Mouse (Mus musculus): ENCODE results near the gene Sbk2. TPM values are rescaled to one million over a fixed set of nuclear protein-coding genes. Genes with fewer than 3 reads are reported as not detected.

Sbk2 gene
- polyA plus RNA-seq, 1 experiment from 2014 or later: 0.08 TPM

DNA sequence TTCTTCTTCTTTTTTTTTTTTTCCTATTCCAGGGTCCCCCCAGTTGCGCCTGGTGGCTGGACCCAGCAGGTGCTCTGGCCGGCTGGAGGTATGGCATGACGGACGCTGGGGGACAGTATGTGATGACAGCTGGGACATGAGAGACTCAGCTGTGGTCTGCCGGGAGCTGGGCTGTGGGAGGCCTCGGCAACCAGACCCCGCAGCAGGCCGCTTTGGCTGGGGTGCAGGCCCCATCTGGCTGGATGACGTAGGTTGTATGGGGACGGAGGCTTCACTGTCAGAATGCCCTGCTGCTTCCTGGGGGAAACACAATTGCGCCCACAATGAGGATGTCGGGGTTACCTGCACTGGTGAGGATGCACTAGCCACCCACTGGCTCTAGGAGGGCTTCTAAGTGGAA is 31.1 kb downstream of the Sbk2 start:
- no peaks in the 10 kb centered on the region for H3K4me1 ChIP-seq (ENCODE audit: control insufficient read depth, insufficient read depth, low read length)
- DNase-seq (ENCODE audit: low spot score) (no peak), ATAC-seq (ENCODE audit: insufficient number of reproducible peaks, low FRiP score, low TSS enrichment, low read depth) (no peak)
- 68% methylated on average over 12 of the region's 12 CpGs for WGBS
- no peak overlapping the region for H3K4me3 ChIP-seq (ENCODE audit: low read depth, low read length)
- no peaks in the 10 kb centered on the region for H3K27me3 ChIP-seq (ENCODE audit: control insufficient read depth, insufficient read depth, low read length)
- no peak overlapping the region for H3K27ac ChIP-seq (replicated peaks; ENCODE audit: low read depth, low read length)
- H3K4me2 ChIP-seq (ENCODE audit: low read depth, severe bottlenecking): no peak overlapping the region
- H3K9ac ChIP-seq (ENCODE audit: low read length): no peak overlapping the region
- H3K36me3 ChIP-seq (ENCODE audit: control insufficient read depth, insufficient read depth, low read length): no peaks in the 10 kb centered on the region
- H3K9me3 ChIP-seq (ENCODE audit: control insufficient read depth, low read length): no peaks in the 10 kb centered on the region; the same call in 1 of the 2 replicates

DNA sequence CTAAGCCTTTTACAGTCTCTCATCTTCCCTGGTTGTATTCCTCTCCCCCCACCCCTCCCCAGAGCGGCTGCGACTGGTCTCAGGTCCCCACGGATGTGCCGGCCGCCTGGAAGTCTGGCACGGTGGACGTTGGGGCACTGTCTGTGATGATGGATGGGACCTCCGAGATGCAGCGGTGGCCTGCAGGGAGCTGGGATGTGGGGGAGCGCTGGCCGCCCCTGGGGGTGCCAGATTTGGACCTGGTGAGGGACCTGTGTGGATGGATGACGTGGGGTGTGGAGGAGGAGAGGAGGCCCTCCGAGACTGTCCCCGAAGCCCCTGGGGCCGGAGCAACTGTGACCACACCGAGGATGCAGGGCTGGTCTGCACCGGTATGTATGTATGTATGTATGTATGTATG is 35.9 kb downstream of the Sbk2 start:
- DNase-seq (ENCODE audit: low spot score) (no peak), ATAC-seq (ENCODE audit: insufficient number of reproducible peaks, low FRiP score, low TSS enrichment, low read depth) (no peak)
- H3K4me3 ChIP-seq (ENCODE audit: low read depth, low read length): no peak overlapping the region
- WGBS: 64% methylated on average over 17 of the region's 17 CpGs
- no peaks in the 10 kb centered on the region for H3K9me3 ChIP-seq (ENCODE audit: control insufficient read depth, low read length)
- no peaks in the 10 kb centered on the region for H3K36me3 ChIP-seq (ENCODE audit: control insufficient read depth, insufficient read depth, low read length)
- H3K4me2 ChIP-seq (ENCODE audit: low read depth, severe bottlenecking): no peak overlapping the region
- no peak overlapping the region; the same call in 1 of the 2 replicates for H3K9ac ChIP-seq (ENCODE audit: low read length)
- no peak overlapping the region for H3K27ac ChIP-seq (replicated peaks; ENCODE audit: low read depth, low read length)
- peaks cover 39% of the 10 kb centered on the region for H3K4me1 ChIP-seq (ENCODE audit: control insufficient read depth, insufficient read depth, low read length)
- H3K27me3 ChIP-seq (ENCODE audit: control insufficient read depth, insufficient read depth, low read length): no peaks in the 10 kb centered on the region

DNA sequence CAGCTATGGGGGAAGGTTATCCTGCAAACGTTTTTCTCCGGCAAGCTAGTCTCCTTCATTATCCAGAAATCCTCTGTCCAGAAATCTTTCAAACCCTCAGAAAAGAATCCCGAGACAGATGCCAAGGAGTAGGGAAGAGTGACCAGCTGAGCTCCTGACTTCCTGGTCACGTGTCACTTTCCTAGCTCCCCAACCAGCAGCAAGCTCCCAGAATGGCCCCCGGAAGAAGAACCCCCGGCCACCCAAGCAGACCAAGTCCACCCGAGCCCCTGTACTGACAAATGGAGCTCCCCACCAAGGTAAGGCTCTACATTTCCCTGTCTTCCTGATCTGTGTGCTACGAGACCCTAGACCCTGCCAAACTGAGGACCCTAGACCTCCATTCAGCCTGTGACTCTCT is 36.5 kb downstream of the Sbk2 start:
- DNase-seq (ENCODE audit: low spot score): no peak
- Histone ChIP-seq H3K36me3 (ENCODE audit: control insufficient read depth, insufficient read depth, low read length) (no peaks in the 10 kb centered on the region), H3K4me1 (ENCODE audit: control insufficient read depth, insufficient read depth, low read length) (peaks cover 42% of the 10 kb centered on the region), H3K9me3 (ENCODE audit: control insufficient read depth, low read length) (no peaks in the 10 kb centered on the region), H3K27ac (replicated peaks; ENCODE audit: low read depth, low read length) (no peak overlapping the region), H3K4me2 (ENCODE audit: low read depth, severe bottlenecking) (no peak overlapping the region), H3K9ac (ENCODE audit: low read length) (no peak overlapping the region; the same call in 1 of the 2 replicates), H3K4me3 (ENCODE audit: low read depth, low read length) (no peak overlapping the region), H3K27me3 (ENCODE audit: control insufficient read depth, insufficient read depth, low read length) (no peaks in the 10 kb centered on the region)
- no peak for ATAC-seq (ENCODE audit: insufficient number of reproducible peaks, low FRiP score, low TSS enrichment, low read depth)
- 56% methylated on average over 8 of the region's 8 CpGs for WGBS

DNA sequence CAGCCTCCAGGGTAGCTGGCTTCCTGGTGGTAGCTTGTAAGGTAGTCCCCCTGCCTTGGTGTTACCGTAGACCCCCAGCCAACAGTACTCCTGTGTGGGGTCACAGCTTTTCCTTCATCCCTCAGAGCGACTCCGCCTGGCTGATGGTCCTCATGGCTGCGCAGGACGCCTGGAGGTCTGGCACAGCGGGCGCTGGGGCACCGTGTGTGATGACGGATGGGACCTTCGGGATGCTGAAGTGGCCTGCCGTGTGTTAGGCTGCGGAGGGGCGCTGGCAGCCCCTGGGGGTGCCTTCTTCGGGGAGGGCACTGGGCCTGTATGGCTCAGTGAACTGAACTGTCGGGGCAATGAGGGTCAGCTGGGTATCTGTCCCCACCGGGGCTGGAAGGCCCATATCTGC is 37.4 kb downstream of the Sbk2 start:
- WGBS: 73% methylated on average over 16 of the region's 16 CpGs
- no peaks in the 10 kb centered on the region for H3K36me3 ChIP-seq (ENCODE audit: control insufficient read depth, insufficient read depth, low read length)
- no peaks in the 10 kb centered on the region for H3K27me3 ChIP-seq (ENCODE audit: control insufficient read depth, insufficient read depth, low read length)
- no peak for DNase-seq (ENCODE audit: low spot score)
- H3K4me1 ChIP-seq (ENCODE audit: control insufficient read depth, insufficient read depth, low read length): peaks cover 42% of the 10 kb centered on the region
- no peak overlapping the region; the same call in 1 of the 2 replicates for H3K9ac ChIP-seq (ENCODE audit: low read length)
- H3K4me3 ChIP-seq (ENCODE audit: low read depth, low read length): no peak overlapping the region
- no peak overlapping the region for H3K27ac ChIP-seq (replicated peaks; ENCODE audit: low read depth, low read length)
- no peaks in the 10 kb centered on the region for H3K9me3 ChIP-seq (ENCODE audit: control insufficient read depth, low read length)
- peak overlapping the region; percentile 17; the same call in 1 of the 2 replicates for H3K4me2 ChIP-seq (ENCODE audit: low read depth, severe bottlenecking)
- no peak for ATAC-seq (ENCODE audit: insufficient number of reproducible peaks, low FRiP score, low TSS enrichment, low read depth)

DNA sequence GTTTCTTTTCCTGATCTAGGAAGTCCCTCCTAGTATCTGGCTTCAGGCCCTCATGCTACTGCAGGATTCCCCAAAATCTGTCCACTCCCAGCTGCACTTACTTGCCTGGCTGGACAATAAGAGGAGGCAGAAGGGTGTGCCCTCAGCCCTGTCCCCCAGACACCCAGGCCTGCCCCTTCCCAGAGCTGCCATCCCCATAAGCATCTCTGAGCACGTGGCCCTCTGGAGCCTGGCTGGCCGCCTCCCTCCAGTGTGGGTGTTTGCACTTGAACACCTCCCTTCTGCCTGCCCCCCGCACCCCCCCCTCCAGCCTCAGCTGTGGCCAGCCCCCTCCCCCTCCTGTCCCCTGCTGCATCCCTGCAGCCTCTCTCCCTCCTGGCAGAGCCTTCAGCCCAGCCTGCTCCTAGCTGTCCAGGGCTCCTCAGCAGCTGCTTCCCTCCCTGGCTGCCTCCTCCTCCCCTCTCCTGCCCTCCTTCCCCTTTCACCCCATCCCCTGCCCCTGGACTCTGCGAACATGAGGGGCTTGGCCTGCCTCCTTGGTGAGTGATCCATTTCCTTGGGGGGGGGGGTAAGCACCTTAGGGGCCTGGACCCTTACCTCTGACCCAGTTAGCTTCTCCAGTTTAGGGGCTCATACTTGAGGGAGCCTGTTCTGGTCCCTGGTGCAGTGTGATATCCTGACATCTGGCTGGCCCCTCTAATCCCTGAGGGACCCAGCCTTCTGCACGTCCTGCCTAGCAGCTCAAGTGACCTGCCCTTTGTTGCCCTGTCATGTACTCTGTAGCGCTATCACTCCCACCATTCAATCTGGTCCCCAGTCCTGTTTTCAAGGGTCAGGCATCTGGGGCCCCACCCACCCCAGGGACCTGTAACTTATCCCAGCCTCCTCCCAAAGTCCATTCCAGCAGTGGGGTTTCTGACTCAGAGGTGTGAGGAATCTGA is 38.5 kb downstream of the Sbk2 start, which contains the start of gene Ssc5d:
Gene Ssc5d, plus strand, starts transcription at position 345 of the 941 bp plus-strand sequence.
- Histone ChIP-seq H3K27me3 (ENCODE audit: control insufficient read depth, insufficient read depth, low read length) (no peaks in the 10 kb centered on the region), H3K4me1 (ENCODE audit: control insufficient read depth, insufficient read depth, low read length) (peaks cover 50% of the 10 kb centered on the region), H3K27ac (replicated peaks; ENCODE audit: low read depth, low read length) (peak within 1 kb of the TSS; percentile 88), H3K36me3 (ENCODE audit: control insufficient read depth, insufficient read depth, low read length) (0 out of 2 replicates have a peak, but pooled peaks cover 4% of the 10 kb centered on the region), H3K4me3 (ENCODE audit: low read depth, low read length) (no peak within 1 kb of the TSS; the same call in 1 of the 2 replicates), H3K9ac (ENCODE audit: low read length) (0 out of 2 replicates have a peak within 1 kb of the TSS, but pooled peaks have one; percentile 9), H3K9me3 (ENCODE audit: control insufficient read depth, low read length) (no peaks in the 10 kb centered on the region), H3K4me2 (ENCODE audit: low read depth, severe bottlenecking) (peak within 1 kb of the TSS; percentile 71)
- DNase-seq (ENCODE audit: low spot score) (peak; percentile 53), ATAC-seq (ENCODE audit: insufficient number of reproducible peaks, low FRiP score, low TSS enrichment, low read depth) (peak; percentile 8; the same call in 1 of the 2 replicates)
- WGBS: 3% methylated on average over 6 of the region's 6 CpGs

DNA sequence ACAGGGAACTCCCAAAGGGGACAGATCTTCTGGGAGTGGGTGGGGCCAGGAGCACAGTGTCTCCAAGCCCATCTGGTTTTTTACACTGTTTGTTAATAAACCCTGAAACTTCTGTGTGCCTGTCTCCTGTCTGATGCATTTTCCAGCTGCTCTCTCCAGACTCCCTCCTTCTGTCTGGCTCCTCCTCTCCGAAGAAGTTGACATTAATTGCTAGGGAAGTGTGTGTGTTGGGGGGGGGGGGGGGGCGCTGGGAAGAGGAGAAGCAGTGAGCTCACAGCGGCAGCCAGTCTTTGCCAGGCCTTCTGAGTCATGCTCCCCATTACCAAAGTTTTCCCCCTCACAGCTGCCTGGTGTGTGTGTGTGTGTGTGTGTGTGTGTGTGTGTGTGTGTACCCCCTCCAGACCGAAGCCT is 39.3 kb downstream of the Sbk2 start:
- ATAC-seq (ENCODE audit: insufficient number of reproducible peaks, low FRiP score, low TSS enrichment, low read depth) (no peak), DNase-seq (ENCODE audit: low spot score) (peak; percentile 52)
- Histone ChIP-seq H3K27me3 (ENCODE audit: control insufficient read depth, insufficient read depth, low read length) (no peaks in the 10 kb centered on the region), H3K4me2 (ENCODE audit: low read depth, severe bottlenecking) (peak overlapping the region; percentile 71), H3K27ac (replicated peaks; ENCODE audit: low read depth, low read length) (peak overlapping the region; percentile 88), H3K4me3 (ENCODE audit: low read depth, low read length) (no peak overlapping the region), H3K4me1 (ENCODE audit: control insufficient read depth, insufficient read depth, low read length) (peaks cover 53% of the 10 kb centered on the region), H3K36me3 (ENCODE audit: control insufficient read depth, insufficient read depth, low read length) (peaks cover 9% of the 10 kb centered on the region; the same call in 1 of the 2 replicates), H3K9me3 (ENCODE audit: control insufficient read depth, low read length) (no peaks in the 10 kb centered on the region), H3K9ac (ENCODE audit: low read length) (0 out of 2 replicates have a peak overlapping the region, but pooled peaks have one; percentile 9)
- 6% methylated on average over 3 of the region's 4 CpGs for WGBS

DNA sequence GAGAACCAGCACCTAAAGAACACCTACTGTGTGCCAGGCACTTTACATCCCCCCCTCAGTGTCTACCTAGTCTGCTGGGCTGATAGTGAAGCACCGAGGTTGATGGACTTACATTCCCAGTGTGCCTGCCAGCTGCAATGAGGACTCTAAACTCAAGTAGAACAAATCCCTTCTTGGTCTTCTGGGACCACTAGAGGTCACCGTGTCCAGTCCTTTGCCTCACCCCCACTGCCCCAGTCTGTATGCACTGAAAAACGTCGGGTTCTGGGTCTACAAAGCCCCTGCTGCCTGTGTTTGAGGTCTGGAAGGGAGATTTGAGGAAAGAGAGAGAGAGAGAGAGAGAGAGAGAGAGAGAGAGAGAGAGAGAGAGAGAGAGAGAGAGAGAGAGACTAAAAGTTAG is 39.7 kb downstream of the Sbk2 start:
- H3K9ac ChIP-seq (ENCODE audit: low read length): peak overlapping the region; percentile 67; the same call in 1 of the 2 replicates
- ATAC-seq (ENCODE audit: insufficient number of reproducible peaks, low FRiP score, low TSS enrichment, low read depth) (no peak), DNase-seq (ENCODE audit: low spot score) (peak; percentile 52)
- WGBS: 1% methylated on average over 4 of the region's 4 CpGs
- H3K4me1 ChIP-seq (ENCODE audit: control insufficient read depth, insufficient read depth, low read length): peaks cover 53% of the 10 kb centered on the region
- H3K36me3 ChIP-seq (ENCODE audit: control insufficient read depth, insufficient read depth, low read length): peaks cover 13% of the 10 kb centered on the region; the same call in 1 of the 2 replicates
- H3K27me3 ChIP-seq (ENCODE audit: control insufficient read depth, insufficient read depth, low read length): no peaks in the 10 kb centered on the region
- no peaks in the 10 kb centered on the region for H3K9me3 ChIP-seq (ENCODE audit: control insufficient read depth, low read length)
- H3K27ac ChIP-seq (replicated peaks; ENCODE audit: low read depth, low read length): peak overlapping the region; percentile 88
- H3K4me3 ChIP-seq (ENCODE audit: low read depth, low read length): peak overlapping the region; percentile 20
- peak overlapping the region; percentile 71 for H3K4me2 ChIP-seq (ENCODE audit: low read depth, severe bottlenecking)

DNA sequence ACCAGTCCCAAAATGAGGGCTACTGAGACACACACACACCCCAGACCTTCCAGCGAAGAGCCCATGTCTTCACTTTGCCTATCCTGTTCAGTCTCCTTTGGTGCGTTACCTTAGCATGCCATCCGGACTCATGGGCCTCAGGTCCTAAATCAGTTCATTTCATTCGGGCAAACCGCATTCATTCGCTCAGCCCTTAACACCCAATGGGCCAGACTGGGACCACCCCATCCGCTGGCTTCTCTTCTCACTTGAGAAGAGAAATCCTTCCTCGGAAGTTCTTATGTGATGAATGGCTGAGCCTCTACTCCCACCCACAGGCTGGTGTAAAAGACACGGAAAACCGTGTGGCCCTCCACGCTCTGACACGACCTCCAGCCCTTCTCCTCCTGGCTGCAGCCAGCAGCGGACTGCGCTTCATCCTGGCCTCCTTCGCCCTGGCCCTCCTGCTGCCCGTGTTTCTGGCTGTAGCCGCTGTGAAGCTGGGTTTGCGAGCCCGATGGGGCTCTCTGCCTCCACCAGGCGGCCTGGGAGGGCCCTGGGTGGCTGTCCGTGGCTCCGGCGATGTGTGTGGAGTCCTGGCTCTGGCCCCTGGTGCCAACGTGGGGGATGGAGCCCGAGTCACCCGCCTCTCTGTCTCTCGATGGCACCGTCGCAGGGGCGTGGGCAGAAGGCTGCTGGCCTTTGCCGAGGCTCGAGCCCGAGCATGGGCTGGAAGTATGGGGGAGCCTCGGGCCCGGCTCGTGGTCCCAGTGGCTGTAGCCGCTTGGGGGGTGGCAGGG is 40.4 kb downstream of the Sbk2 start:
- WGBS: 4% methylated on average over 37 of the region's 37 CpGs
- Histone ChIP-seq H3K4me3 (ENCODE audit: low read depth, low read length) (peak overlapping the region; percentile 20), H3K4me2 (ENCODE audit: low read depth, severe bottlenecking) (peak overlapping the region; percentile 71), H3K27ac (replicated peaks; ENCODE audit: low read depth, low read length) (peak overlapping the region; percentile 88), H3K27me3 (ENCODE audit: control insufficient read depth, insufficient read depth, low read length) (no peaks in the 10 kb centered on the region), H3K4me1 (ENCODE audit: control insufficient read depth, insufficient read depth, low read length) (peaks cover 53% of the 10 kb centered on the region), H3K9ac (ENCODE audit: low read length) (peak overlapping the region; percentile 67), H3K36me3 (ENCODE audit: control insufficient read depth, insufficient read depth, low read length) (peaks cover 16% of the 10 kb centered on the region; the same call in 1 of the 2 replicates), H3K9me3 (ENCODE audit: control insufficient read depth, low read length) (no peaks in the 10 kb centered on the region)
- DNase-seq (ENCODE audit: low spot score): peak; percentile 66
- ATAC-seq (ENCODE audit: insufficient number of reproducible peaks, low FRiP score, low TSS enrichment, low read depth): 0 out of 2 replicates have a peak, but pooled peaks have one; percentile 2

Measured in limb, embryonic 11.5 days (tissue).